Mouse (Mus musculus) brain, embryonic 14.5 days (tissue): Measurements from ENCODE around the gene AU021092.

Experiments
- CTCF ChIP-seq: fragments of 200-500 bp; IDR thresholded peaks from 2 replicates; pipeline ENCODE4 v1.5.1; 2012; ENCODE audit warnings: inconsistent platforms, mild to moderate bottlenecking, moderate library complexity, borderline replicate concordance; ENCODE audit not compliant: insufficient read depth, insufficient read length; ENCODE audit errors: extremely low read depth
- POLR2A ChIP-seq: fragments of 200-500 bp; IDR thresholded peaks from 2 replicates; pipeline ENCODE4 v1.6.1; 2012; ENCODE audit warnings: mild to moderate bottlenecking, inconsistent platforms, borderline replicate concordance; ENCODE audit not compliant: poor library complexity, insufficient read depth, insufficient read length, severe bottlenecking; ENCODE audit errors: extremely low read depth

DNA sequence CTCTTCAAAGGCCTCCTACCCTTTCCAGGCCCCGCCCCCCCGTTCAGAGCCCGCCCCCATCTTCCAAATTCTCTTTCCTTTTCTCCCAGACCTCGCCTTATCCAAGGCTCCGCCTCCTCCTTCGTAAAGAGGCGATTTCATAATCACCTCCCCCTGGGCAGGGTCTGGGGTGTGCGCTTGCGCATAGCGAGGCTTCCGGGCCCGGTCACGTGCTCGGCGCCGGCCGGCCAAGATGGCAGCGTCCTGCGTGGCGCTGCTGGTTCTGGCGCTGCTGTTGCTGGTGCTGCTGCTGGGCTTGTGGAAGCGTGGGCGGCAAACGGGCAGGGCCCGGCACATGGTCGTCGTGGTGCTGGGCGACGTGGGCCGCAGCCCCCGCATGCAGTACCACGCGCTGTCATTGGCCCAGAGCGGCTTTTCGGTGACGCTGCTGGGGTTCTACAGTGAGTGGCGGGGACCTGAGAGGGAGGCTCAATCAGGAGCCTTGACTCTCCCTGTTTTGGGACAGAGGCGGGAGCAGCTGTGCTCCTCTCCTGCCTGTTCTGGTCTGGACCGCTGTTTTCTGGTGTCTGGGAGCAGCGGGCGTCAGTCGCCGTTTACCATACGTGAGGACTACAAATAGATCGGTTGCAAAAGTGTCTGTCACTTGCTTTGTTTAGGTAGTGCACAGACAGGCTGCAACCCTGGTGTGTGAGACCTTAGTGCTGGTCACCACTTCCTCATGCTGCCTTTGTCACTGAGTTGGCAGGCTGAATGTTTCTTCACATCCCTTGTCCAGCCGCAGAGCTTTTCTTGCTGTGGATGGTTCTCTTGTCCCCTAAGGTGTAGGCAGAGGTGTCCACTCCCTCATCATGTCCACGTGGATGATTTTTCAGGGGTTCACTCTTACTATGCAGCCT is 11.6 kb upstream of the AU021092 start, which contains the start of gene Alg1:
- TF ChIP-seq POLR2A (peak; percentile 100), CTCF (no peak)
